Mouse (Mus musculus) C2C12 (cell line): Measurements from ENCODE around the gene Cdr2l.

ENCODE experiments used
- CTCF ChIP-seq: IDR thresholded peaks from one replicate; pipeline ENCODE4 v1.5.1; 2011; ENCODE audit not compliant: control insufficient read depth, insufficient read depth, insufficient read length
- FOSL1 ChIP-seq: IDR thresholded peaks from one replicate; pipeline ENCODE4 v1.8.0; 2011; ENCODE audit warnings: mild to moderate bottlenecking, low read length; ENCODE audit not compliant: poor library complexity, insufficient read depth, severe bottlenecking
- MAX ChIP-seq: IDR thresholded peaks from one replicate; pipeline ENCODE4 v1.6.1; 2011; ENCODE audit warnings: mild to moderate bottlenecking, control low read depth
- USF1 ChIP-seq: IDR thresholded peaks from one replicate; pipeline ENCODE4 v1.6.1; 2011; ENCODE audit warnings: low read depth, mild to moderate bottlenecking, control low read depth, moderate library complexity

DNA sequence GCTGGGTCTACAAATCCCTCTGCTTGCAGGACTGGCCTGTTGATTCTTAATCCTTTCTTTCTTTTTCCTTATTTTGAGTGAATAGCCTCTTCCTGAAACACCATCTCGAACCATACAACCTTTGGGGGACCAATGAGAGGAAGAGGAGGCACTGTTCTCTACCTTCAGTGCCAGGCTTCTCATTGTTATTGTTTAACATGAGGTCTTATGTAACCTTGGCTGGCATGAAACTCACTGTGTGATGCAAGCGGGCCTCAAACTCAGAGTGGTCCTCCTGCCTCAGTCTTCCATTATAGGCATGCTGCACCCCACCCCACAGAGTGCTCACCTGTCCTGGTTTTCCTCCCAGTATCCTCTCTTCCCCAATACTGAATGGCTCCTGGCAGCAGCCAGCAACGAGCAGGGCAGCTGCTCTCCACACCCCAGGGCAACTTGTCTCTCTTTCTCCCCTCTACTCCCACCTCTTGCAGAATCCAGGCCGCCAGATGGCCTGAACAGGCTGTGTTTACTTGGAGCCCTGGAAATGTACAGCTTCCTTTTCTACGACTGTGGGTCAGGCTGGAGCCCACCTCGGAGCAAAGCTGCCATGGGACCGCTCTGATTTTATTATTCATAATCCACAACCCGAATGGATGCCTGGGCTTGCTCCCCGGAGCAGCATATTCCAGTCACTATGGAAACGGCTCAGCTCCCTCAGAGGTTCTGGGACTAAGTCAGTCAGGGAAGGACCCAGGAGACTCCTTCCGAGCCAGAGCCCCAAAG lies 19.1 kb downstream of the Cdr2l start:
- TF ChIP-seq CTCF, result no peak
- no peak for TF ChIP-seq MAX
- no peak for TF ChIP-seq USF1
- no peak for TF ChIP-seq FOSL1
